Mouse (Mus musculus) CD4-positive, CD25-positive, alpha-beta regulatory T cell (primary cell): ENCODE measurements around the gene 1810010D01Rik. TPM values are rescaled to one million over a fixed set of nuclear protein-coding genes. Genes with fewer than 3 reads are reported as not detected.

Source experiments
- polyA plus RNA-seq: library from polyadenylated mRNA; unstranded; fragments of 100-300 nt; shearing (Covaris generic); gene quantifications from one replicate; pipeline ENCODE4 v1.2.1, GENCODE M21; 2017

The 1810010D01Rik gene
- 0.44 TPM for polyA plus RNA-seq

GRCm38 (mm10) chr7:145208006-145208405 lies at the start of gene 1810010D01Rik:
TSS of gene 1810010D01Rik (minus strand) at chr7:145208119.

Other genes starting within 250 kb of the 1810010D01Rik start
- gene Tpcn2, start 75.9 kb upstream of the 1810010D01Rik start, polyA plus RNA-seq: 15.4 TPM
- gene Mrgprf, start 92.7 kb upstream of the 1810010D01Rik start, polyA plus RNA-seq: not detected
- not detected for gene Mrgprd, start 106.7 kb upstream of the 1810010D01Rik start, polyA plus RNA-seq